Mouse (Mus musculus) lung, adult 2 months (tissue): ENCODE measurements at regions not wholly inside any gene's neighbourhood (a gene's known extent, or its start where the extent isn't known, plus 50 kb on each side); places are given as distances from the start of the nearest gene placed in this dataset.

Experiments
- CTCF ChIP-seq: fragments of 200-500 bp; IDR thresholded peaks from 2 replicates; pipeline ENCODE4 v1.5.1; 2011; ENCODE audit warnings: mild to moderate bottlenecking, low read length, control low read depth; ENCODE audit not compliant: insufficient read depth
- POLR2A ChIP-seq: fragments of 200-500 bp; IDR thresholded peaks from 2 replicates; pipeline ENCODE4 v1.6.1; 2011; ENCODE audit warnings: low read depth, mild to moderate bottlenecking, control low read depth, low read length, borderline replicate concordance; ENCODE audit errors: extremely low read depth

DNA sequence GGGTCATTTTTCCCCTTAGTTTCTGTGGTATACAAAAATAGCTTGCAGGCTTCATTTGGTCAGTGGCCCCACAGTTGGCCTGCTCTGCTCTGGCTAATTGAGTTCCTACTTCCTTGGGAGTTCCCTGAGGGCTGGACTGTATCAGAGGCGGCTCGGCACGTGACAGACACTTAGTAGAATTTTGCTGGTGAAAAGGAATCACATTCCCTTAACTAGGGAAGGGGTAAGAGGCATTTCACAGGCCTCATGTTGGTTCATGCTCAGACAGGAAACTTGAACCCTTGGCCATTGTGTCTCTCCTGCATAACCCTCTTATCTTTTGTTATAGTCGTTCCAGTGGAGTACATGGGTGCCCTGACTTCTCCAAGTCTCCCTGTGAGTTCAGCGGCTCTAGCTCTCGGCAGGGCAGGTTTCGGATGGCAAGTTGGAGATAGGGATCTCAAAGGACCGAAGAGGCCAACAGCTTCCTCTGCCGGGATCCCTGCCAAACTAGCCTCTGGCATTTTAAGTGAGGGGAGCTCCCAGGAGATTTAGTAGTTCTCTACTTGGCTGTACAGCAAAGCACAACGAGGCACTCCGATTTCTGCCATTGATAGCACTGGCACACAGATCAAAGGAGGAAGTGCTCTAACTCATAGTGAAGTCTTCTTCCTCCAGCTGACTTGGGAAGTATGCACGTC lies 72.0 kb upstream of the Parp11 start:
- TF ChIP-seq POLR2A (no peak), CTCF (no peak)
